20 mouse cellular contexts compared by ENCODE assay signal in the genomic region with DNA sequence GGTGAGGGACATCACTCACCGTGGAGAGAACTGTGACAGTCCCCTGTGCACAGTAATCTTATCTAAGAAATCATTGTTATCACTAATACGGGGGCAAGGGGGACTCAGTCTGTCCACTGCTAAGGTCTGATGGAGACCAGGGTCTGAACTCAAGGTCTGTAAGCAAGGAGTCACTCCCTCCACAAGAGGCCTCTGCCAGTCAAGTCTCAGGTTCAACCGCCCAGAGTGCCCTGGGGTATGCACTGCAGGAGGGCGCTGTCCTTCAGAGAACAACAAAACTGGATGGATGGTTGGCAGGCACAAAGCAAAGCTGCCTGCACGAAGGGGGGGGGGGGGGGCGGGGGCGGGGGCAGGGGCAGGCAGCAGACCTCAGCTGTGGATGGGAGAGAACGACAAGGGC. TPM values are rescaled to one million over a fixed set of nuclear protein-coding genes. Genes with fewer than 3 reads are reported as not detected.
DNase-seq lines count a peak whose midpoint lies in the region; ATAC-seq and TF ChIP-seq lines count a peak whose summit lies in the region.
"Had no signal": no experiment of that assay in that cellular context is flagged by ENCODE, and none has a peak within 500 bp of the region (broad histone marks: within the 10 kb centered on the region; RNA-seq: fewer than 3 reads in every experiment).

No protein-coding gene starts in this region.

- H3K4me3 ChIP-seq in heart, embryonic 10.5 days: no peak overlapping the region
- no peak overlapping the region for H3K4me3 ChIP-seq in ES-Bruce4 (ENCODE audit: low read depth, low read length)
- no peak overlapping the region for H3K4me3 ChIP-seq in embryonic facial prominence, embryonic 12.5 days
- no peak overlapping the region for H3K4me3 ChIP-seq in limb, embryonic 12.5 days (replicated peaks)
- H3K4me3 ChIP-seq: forebrain, embryonic 12.5 days; heart, embryonic 12.5 days had no signal

- peak overlapping the region; percentile 73 for H3K27ac ChIP-seq in heart, embryonic 10.5 days
- H3K27ac ChIP-seq in ES-Bruce4 (ENCODE audit: insufficient read depth, low read length): no peak overlapping the region
- H3K27ac ChIP-seq in embryonic facial prominence, embryonic 12.5 days: 0 out of 2 replicates have a peak overlapping the region, but pooled peaks have one; percentile 41
- H3K27ac ChIP-seq in limb, embryonic 12.5 days: peak overlapping the region; percentile 88
- H3K27ac ChIP-seq: forebrain, embryonic 12.5 days had no signal

- no peak overlapping the region for H3K9ac ChIP-seq in ES-Bruce4 (ENCODE audit: low read depth, poor library complexity, severe bottlenecking)
- no peak overlapping the region for H3K9ac ChIP-seq in embryonic facial prominence, embryonic 12.5 days
- H3K9ac ChIP-seq in limb, embryonic 12.5 days (replicated peaks): no peak overlapping the region
- H3K9ac ChIP-seq: forebrain, embryonic 12.5 days; heart, embryonic 12.5 days had no signal

- WGBS in heart, embryonic 10.5 days: 55% methylated on average over 6 of the region's 8 CpGs
- WGBS in embryonic facial prominence, embryonic 12.5 days: 56% methylated on average over 8 of the region's 8 CpGs
- 70% methylated on average over 6 of the region's 8 CpGs for WGBS in limb, embryonic 12.5 days

- H3K36me3 ChIP-seq in heart, embryonic 10.5 days: no peaks in the 10 kb centered on the region
- H3K36me3 ChIP-seq in ES-Bruce4 (ENCODE audit: control insufficient read depth, insufficient read depth, low read length, poor library complexity, severe bottlenecking): no peaks in the 10 kb centered on the region
- H3K36me3 ChIP-seq in embryonic facial prominence, embryonic 12.5 days: no peaks in the 10 kb centered on the region
- no peaks in the 10 kb centered on the region for H3K36me3 ChIP-seq in limb, embryonic 12.5 days
- H3K36me3 ChIP-seq: forebrain, embryonic 12.5 days; G1E; heart, embryonic 12.5 days had no signal

- TF ChIP-seq EP300 in ES-Bruce4 (IDR thresholded peaks at IDR 0.05; ENCODE audit: insufficient read depth, low read depth, low read length): 0 out of 2 replicates have a peak, but pooled peaks have one; percentile 56

- H3K27me3 ChIP-seq in heart, embryonic 10.5 days (ENCODE audit: insufficient read depth, poor library complexity, severe bottlenecking): no peaks in the 10 kb centered on the region
- H3K27me3 ChIP-seq in ES-Bruce4 (ENCODE audit: control insufficient read depth, insufficient read depth, low read length, poor library complexity, severe bottlenecking): no peaks in the 10 kb centered on the region
- H3K27me3 ChIP-seq in embryonic facial prominence, embryonic 12.5 days: no peaks in the 10 kb centered on the region
- no peaks in the 10 kb centered on the region for H3K27me3 ChIP-seq in limb, embryonic 12.5 days
- H3K27me3 ChIP-seq: heart, embryonic 12.5 days had no signal

- no peak for TF ChIP-seq CTCF in ES-Bruce4 (IDR thresholded peaks at IDR 0.05; ENCODE audit: low read depth, low read length)

- DNase-seq in heart, embryonic 10.5 days (ENCODE audit: low spot score): no peak
- DNase-seq in heart, adult 9 months (ENCODE audit: low spot score in 2 of 2): no peak
- DNase-seq in right cerebral cortex, postnatal 4 days: no peak
- DNase-seq in spleen, postnatal 36 days (ENCODE audit: low spot score in 2 of 2): no peak
- no peak for DNase-seq in layer of hippocampus, postnatal 14 days (ENCODE audit: low spot score in 2 of 2)
- DNase-seq: adrenal gland, postnatal 14 days; cerebellum, adult 18-20 months; cerebellum, adult 9-11 months; cerebellum, postnatal 36 days; gastrocnemius, postnatal 25 days had no signal

- H3K4me2 ChIP-seq in embryonic facial prominence, embryonic 12.5 days (replicated peaks): no peak overlapping the region
- no peak overlapping the region for H3K4me2 ChIP-seq in limb, embryonic 12.5 days
- H3K4me2 ChIP-seq: forebrain, embryonic 12.5 days; heart, embryonic 12.5 days had no signal

- no peak for ATAC-seq in embryonic facial prominence, embryonic 12.5 days (ENCODE audit: insufficient number of reproducible peaks, insufficient read depth, low FRiP score, low TSS enrichment)
- no peak for ATAC-seq in limb, embryonic 12.5 days (ENCODE audit: insufficient number of reproducible peaks, insufficient read depth, low FRiP score, low TSS enrichment, low read depth)
- ATAC-seq: forebrain, embryonic 16.5 days; hindbrain, embryonic 16.5 days; inflammation-experienced regulatory T-cells, adult 6 months; intestine, postnatal 0 days had no signal

- no peak for TF ChIP-seq POLR2A in ES-Bruce4 (IDR thresholded peaks at IDR 0.05; ENCODE audit: insufficient read depth, low read length)

- H3K9me3 ChIP-seq in heart, embryonic 10.5 days: no peaks in the 10 kb centered on the region
- no peaks in the 10 kb centered on the region for H3K9me3 ChIP-seq in ES-Bruce4 (replicated peaks; ENCODE audit: control insufficient read depth, insufficient read depth, low read length, poor library complexity, severe bottlenecking)
- no peaks in the 10 kb centered on the region for H3K9me3 ChIP-seq in embryonic facial prominence, embryonic 12.5 days
- no peaks in the 10 kb centered on the region for H3K9me3 ChIP-seq in limb, embryonic 12.5 days
- H3K9me3 ChIP-seq: forebrain, embryonic 12.5 days; G1E; heart, embryonic 12.5 days had no signal

- H3K4me1 ChIP-seq in heart, embryonic 10.5 days: peaks cover 84% of the 10 kb centered on the region
- peaks cover 17% of the 10 kb centered on the region for H3K4me1 ChIP-seq in ES-Bruce4 (ENCODE audit: control insufficient read depth, insufficient read depth, low read length)
- peaks cover 60% of the 10 kb centered on the region for H3K4me1 ChIP-seq in embryonic facial prominence, embryonic 12.5 days
- peaks cover 69% of the 10 kb centered on the region for H3K4me1 ChIP-seq in limb, embryonic 12.5 days (replicated peaks)

RNA-seq across cellular contexts. Expression of a gene that starts 38.0 kb away (rescaled TPM):
- polyA plus RNA-seq in heart, embryonic 10.5 days (2016; fragmentation: Nextera tagmentation; extraction: Ambion mirVana): 19.6 and 21.1 TPM in 2 replicates
- 41.7 and 46.6 TPM in 2 replicates for polyA plus RNA-seq in ES-Bruce4 (2011; ENCODE audit: insufficient read depth, insufficient read length, low read depth, missing spikeins)
- polyA plus RNA-seq in embryonic facial prominence, embryonic 12.5 days (2016; fragmentation: Nextera tagmentation; extraction: Ambion mirVana): 23.1 and 24.7 TPM in 2 replicates
- 20.2 and 22.2 TPM in 2 replicates for polyA plus RNA-seq in limb, embryonic 12.5 days (2016; fragmentation: Nextera tagmentation; extraction: Ambion mirVana)
- total RNA-seq in layer of hippocampus, postnatal 14 days (2021): 10 to 100 TPM; 12.0 to 12.6 TPM
